Mouse (Mus musculus): ENCODE data around the gene 5730480H06Rik.

5730480H06Rik gene

GRCm38 (mm10) chr5:48327652-48328051 lies at the start of gene 5730480H06Rik:
Gene 5730480H06Rik, plus strand, starts transcription at chr5:48327952.
- DNase-seq (ENCODE audit: low read depth, low spot score), result no peak

- no peak for DNase-seq (ENCODE audit: low read depth, low spot score)
Measured at GRCm38 (mm10) chr5:48301186-48301585, 26.6 kb upstream of the 5730480H06Rik start.

GRCm38 (mm10) chr5:48315057-48315602 lies 12.6 kb upstream of the 5730480H06Rik start:
- DNase-seq (ENCODE audit: low read depth, low spot score), result no peak

GRCm38 (mm10) chr5:48320597-48320996 lies 7.2 kb upstream of the 5730480H06Rik start:
- no peak for DNase-seq (ENCODE audit: low read depth, low spot score)

GRCm38 (mm10) chr5:48326221-48326620 lies 1.5 kb upstream of the 5730480H06Rik start:
- DNase-seq (ENCODE audit: low read depth, low spot score), result no peak

GRCm38 (mm10) chr5:48329751-48330150 lies 2.0 kb downstream of the 5730480H06Rik start:
- no peak for DNase-seq (ENCODE audit: low read depth, low spot score)

GRCm38 (mm10) chr5:48330817-48331216 lies 3.1 kb downstream of the 5730480H06Rik start:
- no peak for DNase-seq (ENCODE audit: low read depth, low spot score)

GRCm38 (mm10) chr5:48331441-48331840 lies 3.7 kb downstream of the 5730480H06Rik start:
- DNase-seq (ENCODE audit: low read depth, low spot score), result no peak

GRCm38 (mm10) chr5:48333407-48333806 lies 5.7 kb downstream of the 5730480H06Rik start:
- DNase-seq (ENCODE audit: low read depth, low spot score), result no peak

- no peak for DNase-seq (ENCODE audit: low read depth, low spot score)
Measured at GRCm38 (mm10) chr5:48333884-48334513, 6.2 kb downstream of the 5730480H06Rik start.

GRCm38 (mm10) chr5:48340808-48341433 lies 13.2 kb downstream of the 5730480H06Rik start:
- no peak for DNase-seq (ENCODE audit: low read depth, low spot score)

- DNase-seq (ENCODE audit: low read depth, low spot score), result no peak
Measured at GRCm38 (mm10) chr5:48345095-48345982, 17.6 kb downstream of the 5730480H06Rik start.

GRCm38 (mm10) chr5:48345983-48346648 lies 18.4 kb downstream of the 5730480H06Rik start:
- no peak for DNase-seq (ENCODE audit: low read depth, low spot score)

- no peak for DNase-seq (ENCODE audit: low read depth, low spot score)
Measured at GRCm38 (mm10) chr5:48349309-48349708, 21.6 kb downstream of the 5730480H06Rik start.

GRCm38 (mm10) chr5:48371890-48372766 lies 44.4 kb downstream of the 5730480H06Rik start:
- peak; percentile 90 for DNase-seq (ENCODE audit: low read depth, low spot score)

GRCm38 (mm10) chr5:48402497-48402896 lies 74.7 kb downstream of the 5730480H06Rik start:
- DNase-seq (ENCODE audit: low read depth, low spot score), result peak; percentile 16

GRCm38 (mm10) chr5:48408276-48408675 lies 80.5 kb downstream of the 5730480H06Rik start:
- no peak for DNase-seq (ENCODE audit: low read depth, low spot score)

- DNase-seq (ENCODE audit: low read depth, low spot score), result no peak
Measured at GRCm38 (mm10) chr5:48410348-48410747, 82.6 kb downstream of the 5730480H06Rik start.

- no peak for DNase-seq (ENCODE audit: low read depth, low spot score)
Measured at GRCm38 (mm10) chr5:48411462-48411861, 83.7 kb downstream of the 5730480H06Rik start.

- no peak for DNase-seq (ENCODE audit: low read depth, low spot score)
Measured at GRCm38 (mm10) chr5:48412261-48412660, 84.5 kb downstream of the 5730480H06Rik start.
